Mouse (Mus musculus): ENCODE measurements around the gene Cript. TPM values are rescaled to one million over a fixed set of nuclear protein-coding genes. Genes with fewer than 3 reads are reported as not detected.

Cript gene
- polyA plus RNA-seq (2015; fragmentation: Nextera tagmentation; extraction: Ambion mirVana), result 228 and 240 TPM in 2 replicates

DNA sequence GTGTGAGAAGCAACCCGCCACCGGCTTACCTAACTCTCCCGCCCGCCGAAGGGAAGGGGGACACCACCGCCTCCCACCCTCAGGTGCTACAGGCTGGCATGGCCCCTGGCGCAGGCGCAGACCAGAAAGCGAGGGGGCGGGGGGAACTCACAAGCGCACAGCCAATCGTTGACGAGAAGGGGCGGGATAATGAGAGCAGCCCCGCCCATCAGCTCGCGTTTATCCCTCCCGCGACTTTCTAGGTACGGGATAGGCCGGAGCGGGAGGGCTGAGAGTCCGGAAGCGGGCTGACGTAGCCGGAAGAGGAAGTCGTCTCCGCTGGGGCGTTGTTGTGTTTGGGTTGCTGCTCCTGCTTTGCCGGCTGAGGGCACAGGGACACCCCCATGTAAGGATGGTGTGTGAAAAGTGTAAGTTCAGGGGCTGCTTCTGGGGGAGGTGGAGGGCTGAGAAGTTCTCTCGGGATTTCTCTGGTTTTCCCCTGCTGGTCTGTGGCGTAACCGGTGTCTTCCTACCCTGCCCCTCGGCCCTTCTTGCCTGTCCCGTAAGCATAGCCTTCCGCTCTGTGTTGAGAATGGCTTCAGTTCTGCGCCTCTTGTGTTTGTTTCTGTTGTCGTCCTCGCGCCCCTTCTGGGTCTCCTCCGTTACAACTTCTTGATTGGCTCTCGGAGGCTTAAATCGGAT, at the start of gene Cript, which contains the start of gene Pigf:
Cript (plus strand) TSS at position 282 of the 681 bp plus-strand sequence.
Pigf (minus strand) TSS at position 138 of the 681 bp plus-strand sequence.
- H3K9me3 ChIP-seq, result no peaks in the 10 kb centered on the region
- no peaks in the 10 kb centered on the region for H3K27me3 ChIP-seq
- H3K4me3 ChIP-seq, result peak within 1 kb of the TSS; percentile 99
- peak within 1 kb of the TSS; percentile 96 for H3K4me2 ChIP-seq (replicated peaks)
- WGBS, result under 1% methylated on average over 43 of the region's 43 CpGs
- peaks cover 19% of the 10 kb centered on the region for H3K4me1 ChIP-seq
- peak within 1 kb of the TSS; percentile 64 for H3K27ac ChIP-seq (replicated peaks)
- ATAC-seq (replicated peaks), result peak; percentile 99
- peak within 1 kb of the TSS; percentile 76 for H3K9ac ChIP-seq (replicated peaks)
- H3K36me3 ChIP-seq, result peaks cover 10% of the 10 kb centered on the region

DNA sequence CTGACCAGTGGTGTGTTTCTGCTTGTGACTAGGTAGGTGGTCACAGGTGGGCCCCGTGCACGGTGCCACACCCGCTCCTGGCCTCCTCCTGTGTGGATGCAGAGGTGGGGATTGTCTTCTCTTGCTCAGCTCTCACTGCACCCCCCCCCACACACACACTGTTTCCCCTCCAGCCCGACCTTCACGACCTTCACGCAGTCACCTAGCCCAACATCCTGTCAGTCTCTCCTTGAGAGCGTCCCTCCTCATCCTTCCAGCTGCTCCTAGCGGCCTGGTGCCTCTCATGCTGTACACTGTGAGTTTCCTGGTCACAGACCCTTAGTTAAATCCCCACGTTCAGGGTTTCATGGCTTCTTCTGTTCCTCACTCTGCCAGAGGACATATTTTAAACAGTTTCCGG, 49.0 kb upstream of the Cript start:
- Histone ChIP-seq H3K4me1 (no peaks in the 10 kb centered on the region; the same call in 1 of the 2 replicates), H3K27ac (replicated peaks) (no peak overlapping the region), H3K9ac (replicated peaks) (no peak overlapping the region), H3K4me2 (replicated peaks) (no peak overlapping the region), H3K9me3 (no peaks in the 10 kb centered on the region), H3K27me3 (no peaks in the 10 kb centered on the region), H3K4me3 (no peak overlapping the region), H3K36me3 (no peaks in the 10 kb centered on the region)
- WGBS, result 81% methylated on average over 10 of the region's 10 CpGs
- no peak for ATAC-seq (replicated peaks)

DNA sequence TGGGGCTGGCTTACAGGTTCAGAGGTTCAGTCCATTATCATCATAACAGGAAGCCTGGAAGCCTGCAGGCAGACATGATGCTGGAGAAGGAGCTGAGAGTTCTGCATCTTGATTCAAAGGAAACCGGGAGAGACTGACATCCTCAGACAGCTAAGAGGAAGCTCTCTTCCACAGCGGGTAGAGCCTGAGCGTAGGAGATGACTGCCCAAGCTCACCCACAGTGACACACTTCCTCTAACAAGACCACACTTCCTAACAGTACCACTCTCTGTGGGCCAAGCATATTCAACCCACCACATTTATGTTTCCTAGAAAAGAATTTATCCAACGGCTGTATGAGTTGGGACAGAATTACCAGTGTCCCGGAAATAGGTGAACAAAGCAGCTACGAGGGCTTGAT, 46.9 kb upstream of the Cript start:
- no peaks in the 10 kb centered on the region for H3K27me3 ChIP-seq
- no peaks in the 10 kb centered on the region for H3K36me3 ChIP-seq
- no peak overlapping the region for H3K9ac ChIP-seq (replicated peaks)
- no peak overlapping the region for H3K4me2 ChIP-seq (replicated peaks)
- ATAC-seq (replicated peaks), result no peak
- 93% methylated on average over 6 of the region's 6 CpGs for WGBS
- H3K4me1 ChIP-seq, result no peaks in the 10 kb centered on the region
- H3K9me3 ChIP-seq, result no peaks in the 10 kb centered on the region
- no peak overlapping the region for H3K27ac ChIP-seq (replicated peaks)
- H3K4me3 ChIP-seq, result no peak overlapping the region

DNA sequence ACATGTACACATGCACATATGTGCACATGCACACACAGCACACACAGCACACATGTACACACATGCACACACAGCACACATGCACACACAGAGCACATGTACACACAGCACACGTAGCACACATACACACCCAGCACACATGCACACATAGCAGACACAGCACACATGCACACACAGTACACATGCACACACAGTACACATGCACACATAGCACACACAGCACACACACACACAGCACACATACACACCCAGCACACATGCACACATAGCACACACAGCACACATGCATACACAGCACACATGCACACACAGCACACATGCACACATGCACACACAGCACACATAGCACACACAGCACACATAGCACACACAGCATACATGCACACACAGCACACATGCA, 44.1 kb upstream of the Cript start:
- Histone ChIP-seq H3K27ac (replicated peaks) (no peak overlapping the region), H3K4me1 (peaks cover 4% of the 10 kb centered on the region), H3K9me3 (no peaks in the 10 kb centered on the region), H3K9ac (replicated peaks) (no peak overlapping the region), H3K27me3 (no peaks in the 10 kb centered on the region), H3K4me2 (replicated peaks) (no peak overlapping the region), H3K4me3 (no peak overlapping the region), H3K36me3 (no peaks in the 10 kb centered on the region)
- no peak for ATAC-seq (replicated peaks)
- WGBS, result 100% methylated on average over 1 of the region's 1 CpGs

DNA sequence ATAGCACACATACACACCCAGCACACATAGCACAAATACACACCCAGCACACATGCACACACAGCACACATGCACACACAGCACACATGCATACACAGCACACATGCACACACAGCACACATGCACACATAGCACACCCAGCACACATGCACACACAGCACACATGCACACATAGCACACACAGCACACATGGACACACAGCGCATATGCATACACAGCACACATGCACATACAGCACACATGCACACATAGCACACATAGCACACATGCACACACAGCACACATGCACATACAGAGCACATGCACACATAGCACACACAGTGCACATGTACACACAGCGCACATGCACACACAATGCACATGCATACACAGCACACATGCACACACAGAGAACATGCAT, 43.6 kb upstream of the Cript start:
- no peak overlapping the region for H3K9ac ChIP-seq (replicated peaks)
- H3K27me3 ChIP-seq, result no peaks in the 10 kb centered on the region
- no peak overlapping the region for H3K4me2 ChIP-seq (replicated peaks)
- H3K4me1 ChIP-seq, result peaks cover 9% of the 10 kb centered on the region
- 100% methylated on average over 2 of the region's 2 CpGs for WGBS
- no peak overlapping the region for H3K27ac ChIP-seq (replicated peaks)
- H3K4me3 ChIP-seq, result no peak overlapping the region
- no peak for ATAC-seq (replicated peaks)
- no peaks in the 10 kb centered on the region for H3K9me3 ChIP-seq
- no peaks in the 10 kb centered on the region for H3K36me3 ChIP-seq

DNA sequence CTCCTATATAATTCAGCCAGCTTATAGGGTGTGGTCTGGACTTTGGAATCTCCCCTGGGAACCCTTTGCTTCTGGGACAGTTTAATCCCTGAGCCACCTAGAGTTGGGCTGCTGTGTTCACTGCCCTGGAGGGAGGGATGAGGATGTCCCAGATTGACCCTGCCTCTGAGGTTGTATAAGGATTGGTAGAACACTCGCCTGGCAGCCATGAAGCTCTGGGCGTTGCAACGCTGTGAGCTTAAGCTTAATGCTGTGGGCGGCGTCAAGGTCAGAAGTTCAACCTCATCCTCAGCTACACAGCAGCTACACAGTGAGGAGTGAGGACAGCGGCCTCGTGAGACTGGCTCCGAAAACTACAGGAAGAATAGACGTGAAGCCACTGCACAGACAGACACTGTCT, 42.9 kb upstream of the Cript start:
- no peak overlapping the region for H3K27ac ChIP-seq (replicated peaks)
- H3K27me3 ChIP-seq, result no peaks in the 10 kb centered on the region
- H3K4me1 ChIP-seq, result peaks cover 15% of the 10 kb centered on the region
- H3K4me3 ChIP-seq, result no peak overlapping the region
- no peak overlapping the region for H3K9ac ChIP-seq (replicated peaks)
- WGBS, result 81% methylated on average over 9 of the region's 9 CpGs
- H3K9me3 ChIP-seq, result no peaks in the 10 kb centered on the region
- no peak for ATAC-seq (replicated peaks)
- no peak overlapping the region for H3K4me2 ChIP-seq (replicated peaks)
- H3K36me3 ChIP-seq, result no peaks in the 10 kb centered on the region

DNA sequence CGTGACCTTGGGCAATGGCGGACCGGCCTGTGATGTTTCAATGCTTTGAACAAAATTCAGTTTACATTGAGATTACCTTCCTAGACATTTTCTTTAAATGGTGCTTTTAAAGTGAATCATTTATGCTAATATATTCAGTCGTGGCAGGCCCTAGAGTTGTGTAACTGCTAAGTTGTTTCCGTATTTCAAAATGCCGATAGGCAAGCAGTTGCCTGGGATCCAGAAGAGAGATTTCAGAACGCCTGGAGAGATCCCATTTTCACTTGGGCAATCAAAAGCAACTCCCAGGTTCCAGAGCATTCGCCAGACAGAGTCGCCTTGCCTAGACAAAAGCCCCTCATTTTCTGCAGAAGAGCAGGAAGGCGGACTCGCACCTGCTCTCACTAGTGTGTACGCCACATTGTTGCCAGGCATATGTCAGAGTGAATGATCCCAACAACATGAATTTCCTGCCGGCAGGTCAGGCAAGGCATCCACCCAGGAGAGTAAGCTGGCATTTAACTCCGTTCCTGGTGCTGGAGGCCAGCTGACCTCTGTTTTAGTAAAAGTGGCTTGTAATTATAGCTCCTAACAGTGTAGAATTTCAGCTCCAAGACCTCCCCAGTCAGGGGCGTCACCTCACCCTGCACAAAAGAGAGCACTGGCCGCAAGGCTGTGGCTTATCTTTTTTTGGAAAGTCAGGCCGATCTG, 38.8 kb upstream of the Cript start:
- 30% methylated on average over 17 of the region's 17 CpGs for WGBS

DNA sequence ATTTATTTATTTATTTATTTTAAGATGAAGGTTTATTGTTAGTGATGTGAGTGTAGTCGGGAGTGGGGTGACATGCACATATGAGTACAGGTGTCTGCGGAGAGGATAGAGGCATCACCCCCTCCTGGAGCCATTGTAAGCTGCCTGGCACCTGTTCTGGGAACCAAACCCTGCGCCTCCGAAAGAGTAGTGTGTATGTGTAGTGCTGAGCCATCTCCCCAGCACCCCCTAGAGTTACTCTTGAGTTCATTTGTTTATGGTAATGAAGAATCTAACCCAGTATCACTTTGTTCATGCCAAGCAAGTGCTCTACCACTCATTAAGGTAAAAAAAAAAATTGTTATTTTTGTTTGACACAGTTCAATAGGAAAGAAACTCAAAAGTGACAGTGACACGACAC, 37.2 kb upstream of the Cript start:
- H3K27ac ChIP-seq (replicated peaks), result no peak overlapping the region
- no peaks in the 10 kb centered on the region for H3K9me3 ChIP-seq
- ATAC-seq (replicated peaks), result no peak

More for the DNA sequence above, 38.8 kb upstream of the Cript start:
- Histone ChIP-seq H3K27me3 (no peaks in the 10 kb centered on the region), H3K9ac (replicated peaks) (peak overlapping the region; percentile 1; the same call in 1 of the 2 replicates), H3K9me3 (no peaks in the 10 kb centered on the region), H3K27ac (replicated peaks) (peak overlapping the region; percentile 45; the same call in 1 of the 2 replicates), H3K4me1 (peaks cover 15% of the 10 kb centered on the region), H3K36me3 (no peaks in the 10 kb centered on the region), H3K4me2 (replicated peaks) (no peak overlapping the region), H3K4me3 (no peak overlapping the region)
- peak; percentile 21; the same call in 1 of the 2 replicates for ATAC-seq (replicated peaks)

DNA sequence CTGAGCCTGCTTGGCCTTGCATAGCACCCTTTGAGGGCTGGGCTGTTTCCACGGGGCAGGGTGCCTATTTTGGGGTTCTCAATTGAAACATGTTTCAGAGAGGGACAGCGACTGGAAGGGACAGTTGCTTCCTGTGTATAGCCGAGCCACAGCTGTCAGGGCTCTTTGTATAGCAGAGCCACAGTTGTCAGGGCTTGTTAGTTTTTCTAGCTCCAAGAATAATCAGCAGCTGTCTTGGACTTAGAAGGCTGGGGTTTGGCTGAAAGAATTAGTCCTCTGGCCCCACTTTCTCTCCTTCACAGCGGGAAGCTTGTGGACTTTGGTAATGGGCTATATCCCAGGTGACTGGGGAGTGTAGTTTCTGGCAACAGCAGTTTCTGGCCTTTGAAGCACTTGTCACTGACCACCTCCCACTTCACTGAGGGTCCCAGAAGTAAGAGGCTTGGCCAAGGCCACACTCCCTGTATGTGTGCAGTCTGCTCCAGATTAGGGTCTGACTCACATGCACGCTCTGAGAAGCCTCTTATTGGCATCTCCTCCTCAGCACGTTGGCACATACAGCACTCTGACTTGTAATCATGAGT, 36.7 kb upstream of the Cript start:
- H3K4me1 ChIP-seq, result peaks cover 15% of the 10 kb centered on the region
- no peaks in the 10 kb centered on the region for H3K36me3 ChIP-seq
- peak; percentile 29; the same call in 1 of the 2 replicates for ATAC-seq (replicated peaks)
- no peaks in the 10 kb centered on the region for H3K9me3 ChIP-seq
- no peak overlapping the region for H3K27ac ChIP-seq (replicated peaks)
- 46% methylated on average over 6 of the region's 6 CpGs for WGBS
- no peak overlapping the region for H3K4me2 ChIP-seq (replicated peaks)
- no peak overlapping the region for H3K9ac ChIP-seq (replicated peaks)
- no peak overlapping the region for H3K4me3 ChIP-seq
- no peaks in the 10 kb centered on the region for H3K27me3 ChIP-seq

More for the DNA sequence above, 37.2 kb upstream of the Cript start:
- no peaks in the 10 kb centered on the region for H3K27me3 ChIP-seq
- no peak overlapping the region for H3K4me2 ChIP-seq (replicated peaks)
- no peaks in the 10 kb centered on the region for H3K36me3 ChIP-seq
- 76% methylated on average over 5 of the region's 5 CpGs for WGBS
- H3K9ac ChIP-seq (replicated peaks), result no peak overlapping the region
- H3K4me1 ChIP-seq, result peaks cover 15% of the 10 kb centered on the region
- no peak overlapping the region for H3K4me3 ChIP-seq

DNA sequence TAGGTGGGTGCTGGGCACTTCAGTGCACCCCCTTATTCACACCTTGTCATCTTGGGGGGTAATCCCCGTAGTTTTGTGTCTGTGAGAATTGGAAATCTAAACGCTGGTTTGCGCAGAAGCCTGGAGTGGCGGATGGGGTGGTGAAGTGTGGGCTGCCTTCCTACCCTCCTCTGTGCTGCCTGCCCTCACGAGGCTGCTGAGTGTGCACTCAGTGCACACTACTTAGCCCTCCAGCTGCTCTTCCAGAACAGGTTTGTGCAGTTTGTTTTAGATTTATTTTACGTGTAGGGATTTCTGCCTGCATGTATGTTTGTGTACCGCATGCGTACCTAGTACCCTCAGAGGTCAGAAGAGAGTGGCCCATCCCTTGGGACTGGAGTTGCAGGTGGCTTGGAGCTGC, 34.0 kb upstream of the Cript start:
- Histone ChIP-seq H3K4me2 (replicated peaks) (no peak overlapping the region), H3K36me3 (no peaks in the 10 kb centered on the region), H3K9me3 (no peaks in the 10 kb centered on the region), H3K4me3 (no peak overlapping the region), H3K9ac (replicated peaks) (no peak overlapping the region), H3K27ac (replicated peaks) (no peak overlapping the region), H3K4me1 (peaks cover 10% of the 10 kb centered on the region), H3K27me3 (no peaks in the 10 kb centered on the region)
- 87% methylated on average over 8 of the region's 8 CpGs for WGBS
- ATAC-seq (replicated peaks), result no peak

DNA sequence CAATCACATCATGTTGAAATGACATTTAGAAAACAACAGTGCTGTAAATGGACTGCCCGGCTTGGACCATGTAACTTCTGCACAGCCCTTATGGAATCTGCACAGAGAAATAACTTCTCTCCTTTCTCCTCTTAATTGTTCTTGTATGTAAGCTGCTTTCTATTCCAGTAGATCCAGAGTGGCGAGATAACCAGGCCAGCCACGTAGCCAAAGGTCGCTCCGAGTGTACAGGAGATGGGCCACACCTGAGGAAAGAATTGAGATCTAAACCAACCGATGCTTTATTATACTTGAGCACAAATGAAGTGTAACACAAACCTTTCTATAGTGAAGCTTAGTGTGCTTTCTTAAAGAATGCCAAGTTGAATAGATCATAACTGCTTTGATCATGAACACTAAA, 28.0 kb upstream of the Cript start:
- H3K4me1 ChIP-seq, result no peaks in the 10 kb centered on the region
- H3K27ac ChIP-seq (replicated peaks), result no peak overlapping the region
- H3K9me3 ChIP-seq, result no peaks in the 10 kb centered on the region
- ATAC-seq (replicated peaks), result no peak
- no peak overlapping the region for H3K4me3 ChIP-seq
- no peak overlapping the region for H3K4me2 ChIP-seq (replicated peaks)
- H3K27me3 ChIP-seq, result no peaks in the 10 kb centered on the region
- H3K36me3 ChIP-seq, result no peaks in the 10 kb centered on the region
- H3K9ac ChIP-seq (replicated peaks), result no peak overlapping the region
- WGBS, result 89% methylated on average over 6 of the region's 6 CpGs

DNA sequence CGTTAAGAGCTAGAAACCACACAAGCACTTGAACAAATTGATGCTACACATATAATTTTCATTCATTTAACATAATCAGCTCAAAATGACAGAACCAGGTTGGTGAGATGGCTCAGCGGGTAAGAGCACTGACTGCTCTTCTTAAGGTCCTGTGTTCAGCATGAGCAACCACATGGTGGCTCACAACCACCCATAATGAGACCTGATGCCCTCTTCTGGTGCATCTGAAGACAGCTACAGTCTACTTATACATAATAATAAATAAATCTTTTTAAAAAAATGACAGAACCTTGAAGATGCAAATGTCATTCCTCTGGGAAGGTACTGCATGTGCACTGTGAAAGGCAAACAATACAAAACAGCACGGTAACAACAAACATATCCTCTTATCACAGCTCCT, 16.4 kb upstream of the Cript start:
- H3K36me3 ChIP-seq, result peaks cover 7% of the 10 kb centered on the region; the same call in 1 of the 2 replicates
- H3K9ac ChIP-seq (replicated peaks), result no peak overlapping the region
- no peak overlapping the region for H3K4me2 ChIP-seq (replicated peaks)
- no peak for ATAC-seq (replicated peaks)
- H3K4me1 ChIP-seq, result 0 out of 2 replicates have a peak, but pooled peaks cover 8% of the 10 kb centered on the region
- WGBS, result 84% methylated on average over 3 of the region's 3 CpGs
- H3K27me3 ChIP-seq, result no peaks in the 10 kb centered on the region
- no peak overlapping the region for H3K27ac ChIP-seq (replicated peaks)
- no peak overlapping the region for H3K4me3 ChIP-seq
- H3K9me3 ChIP-seq, result no peaks in the 10 kb centered on the region

Measured in forebrain, embryonic 15.5 days (tissue).